Mouse (Mus musculus): Measurements from ENCODE around the gene Nme9. TPM values are rescaled to one million over a fixed set of nuclear protein-coding genes. Genes with fewer than 3 reads are reported as not detected.

Gene Nme9
- polyA plus RNA-seq (2014; fragmentation: Nextera tagmentation; extraction: Ambion mirVana) = not detected in 2 replicates

GRCm38 (mm10) chr9:99451161-99451560, at the start of gene Nme9:
TSS of gene Nme9 (plus strand) at chr9:99451475.
- no peaks in the 10 kb centered on the region for H3K36me3 ChIP-seq (ENCODE audit: control insufficient read depth, insufficient read depth, low read length)
- no peak within 1 kb of the TSS for H3K4me3 ChIP-seq (ENCODE audit: low read depth, low read length)
- no peaks in the 10 kb centered on the region for H3K9me3 ChIP-seq (ENCODE audit: control insufficient read depth, low read length)
- H3K4me2 ChIP-seq (ENCODE audit: low read length) = peak within 1 kb of the TSS; percentile 9; the same call in 1 of the 2 replicates
- no peak within 1 kb of the TSS for H3K27ac ChIP-seq (ENCODE audit: low read depth)
- no peaks in the 10 kb centered on the region for H3K4me1 ChIP-seq (replicated peaks; ENCODE audit: control insufficient read depth, insufficient read depth, low read length)
- H3K9ac ChIP-seq (ENCODE audit: low read length) = no peak within 1 kb of the TSS
- no peak for DNase-seq (ENCODE audit: low spot score)
- 0 out of 2 replicates have a peak, but pooled peaks cover 7% of the 10 kb centered on the region for H3K27me3 ChIP-seq (replicated peaks; ENCODE audit: control insufficient read depth, insufficient read depth, low read length)
- ATAC-seq (replicated peaks; ENCODE audit: low FRiP score, low TSS enrichment, low read depth) = peak; percentile 63; the same call in 1 of the 2 replicates
- WGBS = 10% methylated on average over 14 of the region's 14 CpGs

GRCm38 (mm10) chr9:99409280-99409679, 42.0 kb upstream of the Nme9 start:
- DNase-seq (ENCODE audit: low spot score) (no peak), ATAC-seq (replicated peaks; ENCODE audit: low FRiP score, low TSS enrichment, low read depth) (no peak)
- H3K4me3 ChIP-seq (ENCODE audit: low read depth, low read length) = no peak overlapping the region
- no peaks in the 10 kb centered on the region for H3K27me3 ChIP-seq (replicated peaks; ENCODE audit: control insufficient read depth, insufficient read depth, low read length)
- no peaks in the 10 kb centered on the region for H3K4me1 ChIP-seq (replicated peaks; ENCODE audit: control insufficient read depth, insufficient read depth, low read length)
- no peaks in the 10 kb centered on the region for H3K36me3 ChIP-seq (ENCODE audit: control insufficient read depth, insufficient read depth, low read length)
- no peak overlapping the region for H3K27ac ChIP-seq (ENCODE audit: low read depth)
- WGBS = 78% methylated on average over 3 of the region's 3 CpGs
- no peak overlapping the region for H3K9ac ChIP-seq (ENCODE audit: low read length)
- no peaks in the 10 kb centered on the region for H3K9me3 ChIP-seq (ENCODE audit: control insufficient read depth, low read length)
- H3K4me2 ChIP-seq (ENCODE audit: low read length) = no peak overlapping the region

- H3K4me1 ChIP-seq (replicated peaks; ENCODE audit: control insufficient read depth, insufficient read depth, low read length) = peaks cover 8% of the 10 kb centered on the region
Measured at GRCm38 (mm10) chr9:99411093-99411492, 40.2 kb upstream of the Nme9 start.

GRCm38 (mm10) chr9:99411785-99412184, 39.5 kb upstream of the Nme9 start:
- H3K4me1 ChIP-seq (replicated peaks; ENCODE audit: control insufficient read depth, insufficient read depth, low read length) = peaks cover 12% of the 10 kb centered on the region
- no peak for ATAC-seq (replicated peaks; ENCODE audit: low FRiP score, low TSS enrichment, low read depth)
- no peak overlapping the region for H3K27ac ChIP-seq (ENCODE audit: low read depth)
- no peaks in the 10 kb centered on the region for H3K27me3 ChIP-seq (replicated peaks; ENCODE audit: control insufficient read depth, insufficient read depth, low read length)
- H3K4me2 ChIP-seq (ENCODE audit: low read length) = no peak overlapping the region
- no peak overlapping the region for H3K9ac ChIP-seq (ENCODE audit: low read length)
- no peaks in the 10 kb centered on the region for H3K36me3 ChIP-seq (ENCODE audit: control insufficient read depth, insufficient read depth, low read length)
- 89% methylated on average over 4 of the region's 4 CpGs for WGBS
- no peak for DNase-seq (ENCODE audit: low spot score)
- H3K9me3 ChIP-seq (ENCODE audit: control insufficient read depth, low read length) = no peaks in the 10 kb centered on the region
- no peak overlapping the region for H3K4me3 ChIP-seq (ENCODE audit: low read depth, low read length)

More at GRCm38 (mm10) chr9:99411093-99411492, 40.2 kb upstream of the Nme9 start:
- no peak overlapping the region for H3K4me3 ChIP-seq (ENCODE audit: low read depth, low read length)
- 90% methylated on average over 5 of the region's 5 CpGs for WGBS
- H3K4me2 ChIP-seq (ENCODE audit: low read length) = no peak overlapping the region
- DNase-seq (ENCODE audit: low spot score) = no peak
- ATAC-seq (replicated peaks; ENCODE audit: low FRiP score, low TSS enrichment, low read depth) = no peak
- no peaks in the 10 kb centered on the region for H3K36me3 ChIP-seq (ENCODE audit: control insufficient read depth, insufficient read depth, low read length)
- no peaks in the 10 kb centered on the region for H3K27me3 ChIP-seq (replicated peaks; ENCODE audit: control insufficient read depth, insufficient read depth, low read length)
- H3K27ac ChIP-seq (ENCODE audit: low read depth) = no peak overlapping the region
- no peaks in the 10 kb centered on the region for H3K9me3 ChIP-seq (ENCODE audit: control insufficient read depth, low read length)
- no peak overlapping the region for H3K9ac ChIP-seq (ENCODE audit: low read length)

GRCm38 (mm10) chr9:99416809-99417208, 34.5 kb upstream of the Nme9 start:
- Histone ChIP-seq H3K4me3 (ENCODE audit: low read depth, low read length) (no peak overlapping the region), H3K9me3 (ENCODE audit: control insufficient read depth, low read length) (no peaks in the 10 kb centered on the region), H3K4me1 (replicated peaks; ENCODE audit: control insufficient read depth, insufficient read depth, low read length) (peaks cover 17% of the 10 kb centered on the region), H3K36me3 (ENCODE audit: control insufficient read depth, insufficient read depth, low read length) (no peaks in the 10 kb centered on the region), H3K4me2 (ENCODE audit: low read length) (no peak overlapping the region), H3K27ac (ENCODE audit: low read depth) (no peak overlapping the region), H3K9ac (ENCODE audit: low read length) (no peak overlapping the region), H3K27me3 (replicated peaks; ENCODE audit: control insufficient read depth, insufficient read depth, low read length) (no peaks in the 10 kb centered on the region)
- ATAC-seq (replicated peaks; ENCODE audit: low FRiP score, low TSS enrichment, low read depth) = no peak
- no peak for DNase-seq (ENCODE audit: low spot score)
- WGBS = 79% methylated on average over 3 of the region's 3 CpGs

GRCm38 (mm10) chr9:99417288-99417846, 33.9 kb upstream of the Nme9 start:
- H3K9ac ChIP-seq (ENCODE audit: low read length) = no peak overlapping the region
- ATAC-seq (replicated peaks; ENCODE audit: low FRiP score, low TSS enrichment, low read depth) (no peak; the same call in 1 of the 2 replicates), DNase-seq (ENCODE audit: low spot score) (no peak)

GRCm38 (mm10) chr9:99418377-99418776, 32.9 kb upstream of the Nme9 start:
- Histone ChIP-seq H3K27ac (ENCODE audit: low read depth) (no peak overlapping the region), H3K9me3 (ENCODE audit: control insufficient read depth, low read length) (no peaks in the 10 kb centered on the region), H3K27me3 (replicated peaks; ENCODE audit: control insufficient read depth, insufficient read depth, low read length) (no peaks in the 10 kb centered on the region), H3K9ac (ENCODE audit: low read length) (no peak overlapping the region), H3K4me2 (ENCODE audit: low read length) (no peak overlapping the region), H3K4me3 (ENCODE audit: low read depth, low read length) (no peak overlapping the region), H3K4me1 (replicated peaks; ENCODE audit: control insufficient read depth, insufficient read depth, low read length) (peaks cover 17% of the 10 kb centered on the region), H3K36me3 (ENCODE audit: control insufficient read depth, insufficient read depth, low read length) (no peaks in the 10 kb centered on the region)
- DNase-seq (ENCODE audit: low spot score) (no peak), ATAC-seq (replicated peaks; ENCODE audit: low FRiP score, low TSS enrichment, low read depth) (no peak)
- 73% methylated on average over 5 of the region's 5 CpGs for WGBS

More at GRCm38 (mm10) chr9:99417288-99417846, 33.9 kb upstream of the Nme9 start:
- H3K27me3 ChIP-seq (replicated peaks; ENCODE audit: control insufficient read depth, insufficient read depth, low read length) = no peaks in the 10 kb centered on the region
- no peaks in the 10 kb centered on the region for H3K36me3 ChIP-seq (ENCODE audit: control insufficient read depth, insufficient read depth, low read length)
- no peak overlapping the region for H3K4me2 ChIP-seq (ENCODE audit: low read length)
- H3K9me3 ChIP-seq (ENCODE audit: control insufficient read depth, low read length) = no peaks in the 10 kb centered on the region
- peaks cover 17% of the 10 kb centered on the region for H3K4me1 ChIP-seq (replicated peaks; ENCODE audit: control insufficient read depth, insufficient read depth, low read length)
- 66% methylated on average over 4 of the region's 4 CpGs for WGBS
- no peak overlapping the region for H3K27ac ChIP-seq (ENCODE audit: low read depth)
- H3K4me3 ChIP-seq (ENCODE audit: low read depth, low read length) = no peak overlapping the region

GRCm38 (mm10) chr9:99419951-99420701, 31.1 kb upstream of the Nme9 start:
- Histone ChIP-seq H3K27ac (ENCODE audit: low read depth) (no peak overlapping the region), H3K9me3 (ENCODE audit: control insufficient read depth, low read length) (no peaks in the 10 kb centered on the region), H3K4me1 (replicated peaks; ENCODE audit: control insufficient read depth, insufficient read depth, low read length) (peaks cover 22% of the 10 kb centered on the region), H3K9ac (ENCODE audit: low read length) (no peak overlapping the region), H3K27me3 (replicated peaks; ENCODE audit: control insufficient read depth, insufficient read depth, low read length) (no peaks in the 10 kb centered on the region), H3K36me3 (ENCODE audit: control insufficient read depth, insufficient read depth, low read length) (no peaks in the 10 kb centered on the region), H3K4me3 (ENCODE audit: low read depth, low read length) (no peak overlapping the region), H3K4me2 (ENCODE audit: low read length) (no peak overlapping the region)
- DNase-seq (ENCODE audit: low spot score) = no peak
- ATAC-seq (replicated peaks; ENCODE audit: low FRiP score, low TSS enrichment, low read depth) = no peak
- WGBS = 74% methylated on average over 8 of the region's 8 CpGs

All from intestine, embryonic 14.5 days (tissue).